Mouse (Mus musculus) neural tube, embryonic 15.5 days (tissue): Measurements from ENCODE around the gene Amd1. TPM values are rescaled to one million over a fixed set of nuclear protein-coding genes. Genes with fewer than 3 reads are reported as not detected.

Experiments
- ATAC-seq: fragments of 200-750 bp; cut with Nextera tagmentation; 2 replicates; pipeline ENCODE4 v1.8.0; 2017; ENCODE audit warnings: mild to moderate bottlenecking, moderate TSS enrichment, moderate library complexity; ENCODE audit not compliant: low FRiP score
- H3K27ac ChIP-seq: fragments of 300-500 bp; sonication (generic); replicated peaks from 2 replicates; pipeline ENCODE4 v1.5.1; 2015; ENCODE audit warnings: mild to moderate bottlenecking, inconsistent platforms
- H3K27me3 ChIP-seq: fragments of 300-500 bp; sonication (generic); replicated peaks from 2 replicates; pipeline ENCODE4 v1.6.1; 2015; ENCODE audit warnings: inconsistent platforms
- H3K36me3 ChIP-seq: fragments of 300-500 bp; sonication (generic); 2 replicates; pipeline ENCODE4 v1.6.1; 2015; ENCODE audit warnings: inconsistent platforms
- H3K4me1 ChIP-seq: fragments of 300-500 bp; sonication (generic); 2 replicates; pipeline ENCODE4 v1.6.1; 2015; ENCODE audit warnings: inconsistent platforms
- H3K4me2 ChIP-seq: fragments of 300-500 bp; sonication (generic); 2 replicates; pipeline ENCODE4 v1.6.1; 2015; ENCODE audit warnings: inconsistent platforms, mild to moderate bottlenecking, moderate library complexity
- H3K4me3 ChIP-seq: fragments of 300-500 bp; sonication (generic); replicated peaks from 2 replicates; pipeline ENCODE4 v1.5.1; 2015; ENCODE audit warnings: mild to moderate bottlenecking, inconsistent platforms
- H3K9ac ChIP-seq: fragments of 300-500 bp; sonication (generic); replicated peaks from 2 replicates; pipeline ENCODE4 v1.6.1; 2015; ENCODE audit warnings: mild to moderate bottlenecking, inconsistent platforms
- H3K9me3 ChIP-seq: fragments of 300-500 bp; sonication (generic); replicated peaks from 2 replicates; pipeline ENCODE4 v1.6.1; 2016; ENCODE audit warnings: inconsistent platforms
- WGBS: fragments of 180-500 bp; shearing (Covaris S2); methylation state at CpG from one replicate; pipeline ENCODE4 v1.1.7; 2015; ENCODE audit warnings: mixed read lengths; 5-methylcytosine and 5-hydroxymethylcytosine counted together
- polyA plus RNA-seq: library from polyadenylated mRNA; unstranded; fragments of >200 nt; fragmentation: Nextera tagmentation; extraction: Ambion mirVana; gene quantifications from 2 replicates; pipeline ENCODE4 v1.2.1, GENCODE M21; 2015

Gene Amd1
- polyA plus RNA-seq, 1 experiment from 2014 or later = 41.2 TPM

DNA sequence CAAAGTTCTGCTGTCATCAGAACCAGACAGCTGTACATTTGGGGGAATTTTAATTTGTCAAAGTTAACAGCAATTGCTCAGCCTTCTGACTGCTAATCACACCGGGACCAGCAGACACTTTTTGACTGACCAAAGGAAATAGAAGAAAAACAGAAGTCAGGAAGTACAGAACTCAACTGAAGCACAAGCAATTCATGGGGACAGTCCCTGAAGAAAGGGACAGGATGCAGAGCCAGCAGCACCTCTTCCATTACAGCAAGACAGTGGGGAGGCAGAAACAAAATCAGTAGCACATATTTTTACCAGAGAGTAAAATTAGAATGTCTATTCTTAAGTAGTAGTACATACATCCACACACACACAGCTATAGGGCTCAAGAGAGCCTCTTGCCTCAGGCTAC is 15.2 kb downstream of the Amd1 start:
- Histone ChIP-seq H3K9ac (no peak overlapping the region), H3K27me3 (no peaks in the 10 kb centered on the region), H3K4me3 (no peak overlapping the region), H3K4me1 (no peaks in the 10 kb centered on the region), H3K4me2 (no peak overlapping the region), H3K27ac (no peak overlapping the region), H3K36me3 (peaks cover 31% of the 10 kb centered on the region), H3K9me3 (no peaks in the 10 kb centered on the region)
- 91% methylated on average over 1 of the region's 1 CpGs for WGBS
- ATAC-seq = no peak

DNA sequence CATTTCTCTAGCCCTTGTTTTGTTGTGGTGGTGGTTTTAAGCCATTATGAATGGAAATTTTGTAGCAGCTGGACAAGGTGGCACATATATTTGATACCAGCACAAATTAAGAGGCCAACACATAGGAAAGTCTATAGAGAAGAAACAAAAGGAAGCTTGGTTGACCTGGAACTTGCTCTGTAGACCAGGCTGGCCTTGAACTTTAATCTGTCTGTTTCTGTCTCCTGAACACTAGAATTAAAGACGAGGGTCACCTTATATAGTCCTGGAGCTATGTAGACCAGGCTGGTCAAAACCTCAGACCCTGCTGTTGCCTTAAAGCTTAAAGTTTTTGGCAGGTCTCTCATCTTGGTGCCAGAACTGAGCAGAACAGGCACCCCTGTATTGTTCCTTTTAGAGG is 16.4 kb downstream of the Amd1 start:
- Histone ChIP-seq H3K4me1 (no peaks in the 10 kb centered on the region), H3K9ac (no peak overlapping the region), H3K9me3 (no peaks in the 10 kb centered on the region), H3K27me3 (no peaks in the 10 kb centered on the region), H3K4me3 (no peak overlapping the region), H3K27ac (no peak overlapping the region), H3K36me3 (peaks cover 22% of the 10 kb centered on the region), H3K4me2 (no peak overlapping the region)
- ATAC-seq = no peak
- WGBS = 86% methylated on average over 1 of the region's 1 CpGs

DNA sequence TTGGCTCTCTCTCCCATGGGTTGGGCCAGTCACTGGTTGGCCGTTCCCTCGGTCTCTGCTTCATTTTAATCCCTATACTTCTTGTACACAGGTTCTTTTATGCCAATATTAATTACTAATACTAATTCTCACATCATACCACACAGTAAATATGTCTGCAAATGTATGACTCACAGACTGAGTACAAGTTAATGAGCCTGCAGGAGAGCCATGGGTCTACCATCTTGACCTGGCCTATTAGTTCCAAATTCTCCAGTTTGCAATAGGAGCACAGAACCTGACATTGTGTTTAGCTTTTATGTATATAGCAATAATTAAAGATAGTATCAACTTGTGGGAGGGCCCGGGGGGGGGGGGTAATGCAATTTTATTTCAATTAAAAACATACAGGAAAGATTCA is 17.0 kb downstream of the Amd1 start:
- Histone ChIP-seq H3K9ac (no peak overlapping the region), H3K9me3 (no peaks in the 10 kb centered on the region), H3K27ac (no peak overlapping the region), H3K4me1 (no peaks in the 10 kb centered on the region), H3K36me3 (peaks cover 21% of the 10 kb centered on the region), H3K4me2 (no peak overlapping the region), H3K4me3 (no peak overlapping the region), H3K27me3 (no peaks in the 10 kb centered on the region)
- WGBS = 87% methylated on average over 3 of the region's 3 CpGs
- no peak for ATAC-seq

DNA sequence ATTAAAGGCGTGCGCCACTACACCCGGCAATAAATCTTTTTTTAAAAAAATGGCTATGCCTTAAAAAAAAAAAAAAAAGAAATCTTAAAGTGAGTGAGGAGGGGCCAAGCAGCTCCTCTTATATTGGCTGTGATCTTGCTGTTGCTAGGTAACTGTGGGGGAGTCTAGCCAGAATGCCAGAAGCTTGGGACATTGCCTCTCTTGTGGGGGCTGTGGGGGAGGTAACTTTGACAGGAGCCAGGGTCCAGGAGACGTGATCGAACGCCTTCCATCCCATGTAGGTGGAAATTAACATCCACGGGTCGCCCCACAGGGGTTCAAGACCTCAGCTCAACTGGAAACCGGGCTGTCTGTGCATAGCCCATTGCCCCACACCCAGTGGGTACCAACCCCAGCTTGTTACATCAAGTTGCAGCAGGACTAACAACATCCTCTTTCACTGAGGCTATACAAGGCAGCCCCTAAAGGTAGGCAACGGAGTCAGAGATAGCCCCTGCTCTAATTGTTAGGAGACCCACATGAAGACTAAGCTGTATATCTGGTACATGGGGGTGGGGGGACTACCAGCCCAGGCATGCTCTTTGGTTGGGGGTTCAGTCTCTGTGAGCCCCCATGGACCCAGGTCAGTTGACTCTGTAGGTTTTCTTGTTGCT is 17.7 kb downstream of the Amd1 start:
- Histone ChIP-seq H3K9me3 (no peaks in the 10 kb centered on the region), H3K27me3 (no peaks in the 10 kb centered on the region), H3K27ac (no peak overlapping the region), H3K36me3 (peaks cover 16% of the 10 kb centered on the region), H3K9ac (no peak overlapping the region), H3K4me2 (no peak overlapping the region), H3K4me3 (no peak overlapping the region), H3K4me1 (no peaks in the 10 kb centered on the region)
- no peak; the same call in 1 of the 2 replicates for ATAC-seq
- 75% methylated on average over 10 of the region's 10 CpGs for WGBS

DNA sequence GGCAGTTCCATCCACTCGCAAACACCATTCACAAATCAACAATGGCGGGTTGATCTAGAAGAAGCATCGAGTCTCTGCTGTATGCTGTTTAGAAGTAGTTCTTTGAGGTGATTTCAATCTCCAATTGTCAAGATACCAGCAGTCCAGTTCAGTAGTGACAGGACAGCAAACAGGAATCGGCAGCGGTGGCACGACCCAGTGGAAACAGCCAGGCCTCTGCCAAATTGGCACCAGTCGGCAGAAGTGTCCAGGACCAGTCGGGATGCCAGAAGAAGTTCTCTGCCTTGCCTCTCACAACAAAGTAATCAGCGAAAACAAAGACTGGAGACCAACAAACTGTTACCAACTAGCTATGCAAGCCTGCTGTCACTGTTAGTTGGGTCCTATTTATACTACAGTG is 18.4 kb downstream of the Amd1 start:
- H3K36me3 ChIP-seq = peaks cover 16% of the 10 kb centered on the region; the same call in 1 of the 2 replicates
- no peak for ATAC-seq
- no peak overlapping the region for H3K27ac ChIP-seq
- H3K4me2 ChIP-seq = no peak overlapping the region
- H3K4me3 ChIP-seq = no peak overlapping the region
- no peaks in the 10 kb centered on the region for H3K9me3 ChIP-seq
- H3K4me1 ChIP-seq = no peaks in the 10 kb centered on the region
- H3K9ac ChIP-seq = no peak overlapping the region
- H3K27me3 ChIP-seq = no peaks in the 10 kb centered on the region
- 93% methylated on average over 9 of the region's 9 CpGs for WGBS

DNA sequence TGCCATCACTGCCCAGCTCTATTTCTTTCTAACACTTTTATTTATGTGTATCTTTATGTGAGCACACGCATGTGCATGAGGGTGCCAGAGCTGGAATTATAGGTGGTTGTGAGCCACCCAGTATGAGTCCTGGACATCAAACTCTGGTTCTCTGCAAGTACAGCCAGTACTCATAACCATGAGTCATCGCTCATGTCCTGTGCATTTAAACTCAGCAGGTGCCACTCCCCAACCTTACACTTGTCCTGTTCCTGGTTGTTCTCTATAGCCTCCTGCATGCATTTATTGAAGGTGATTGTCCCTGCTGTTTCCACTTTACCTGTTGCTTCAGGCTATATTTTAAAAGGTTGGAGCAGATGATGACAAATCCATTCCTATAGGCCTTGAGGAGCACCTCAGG is 20.4 kb downstream of the Amd1 start:
- Histone ChIP-seq H3K4me2 (no peak overlapping the region), H3K36me3 (peaks cover 10% of the 10 kb centered on the region; the same call in 1 of the 2 replicates), H3K9ac (no peak overlapping the region), H3K27me3 (no peaks in the 10 kb centered on the region), H3K27ac (no peak overlapping the region), H3K9me3 (no peaks in the 10 kb centered on the region), H3K4me1 (no peaks in the 10 kb centered on the region), H3K4me3 (no peak overlapping the region)
- no peak for ATAC-seq
- 96% methylated on average over 2 of the region's 2 CpGs for WGBS

DNA sequence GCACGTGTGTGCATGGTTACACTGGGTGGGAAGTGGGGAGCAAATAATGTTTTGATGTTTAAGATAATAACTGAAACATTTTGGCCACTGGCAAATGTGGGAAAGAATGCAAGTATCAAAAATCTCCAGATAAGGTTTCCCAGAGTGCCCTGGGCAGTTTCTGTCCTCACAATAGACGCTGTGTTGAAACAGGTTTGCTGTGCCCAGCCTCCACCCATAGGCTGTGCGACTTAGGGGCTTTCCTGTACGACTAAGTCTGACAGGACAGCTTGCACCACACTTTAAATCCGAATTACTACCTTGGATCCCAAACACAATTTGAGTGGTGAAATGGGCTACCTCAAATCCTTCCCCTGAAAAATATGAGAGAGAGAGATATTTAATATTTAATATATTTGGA is 23.7 kb downstream of the Amd1 start:
- WGBS = 77% methylated on average over 5 of the region's 5 CpGs

DNA sequence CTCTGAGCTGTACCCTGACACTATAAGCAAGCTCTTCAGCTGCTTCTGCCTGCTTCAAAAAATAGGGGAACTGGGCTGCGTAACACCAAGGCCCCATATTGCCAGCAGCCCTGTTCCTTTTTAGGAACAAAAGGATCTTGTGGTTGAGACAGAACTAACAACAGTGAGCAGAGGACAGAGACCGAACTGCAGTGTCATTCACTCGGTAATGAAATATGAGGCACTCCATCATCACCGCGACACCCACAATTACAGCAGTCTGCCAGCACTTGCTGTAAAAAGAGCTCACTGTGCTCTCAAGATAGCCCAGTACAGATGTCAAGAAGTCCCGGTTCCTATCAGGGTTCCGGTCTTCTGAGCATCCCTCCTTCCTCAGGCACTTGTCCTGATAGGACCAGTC is 26.0 kb downstream of the Amd1 start:
- Histone ChIP-seq H3K4me3 (no peak overlapping the region), H3K27me3 (no peaks in the 10 kb centered on the region), H3K36me3 (no peaks in the 10 kb centered on the region), H3K4me2 (no peak overlapping the region), H3K9ac (no peak overlapping the region), H3K27ac (no peak overlapping the region), H3K9me3 (no peaks in the 10 kb centered on the region), H3K4me1 (no peaks in the 10 kb centered on the region)
- WGBS = 65% methylated on average over 7 of the region's 7 CpGs
- no peak for ATAC-seq

More for the DNA sequence above, 23.7 kb downstream of the Amd1 start:
- no peaks in the 10 kb centered on the region for H3K27me3 ChIP-seq
- no peak for ATAC-seq
- no peaks in the 10 kb centered on the region for H3K9me3 ChIP-seq
- H3K27ac ChIP-seq = no peak overlapping the region
- H3K4me2 ChIP-seq = no peak overlapping the region
- no peaks in the 10 kb centered on the region for H3K4me1 ChIP-seq
- H3K36me3 ChIP-seq = no peaks in the 10 kb centered on the region
- H3K4me3 ChIP-seq = no peak overlapping the region
- no peak overlapping the region for H3K9ac ChIP-seq

DNA sequence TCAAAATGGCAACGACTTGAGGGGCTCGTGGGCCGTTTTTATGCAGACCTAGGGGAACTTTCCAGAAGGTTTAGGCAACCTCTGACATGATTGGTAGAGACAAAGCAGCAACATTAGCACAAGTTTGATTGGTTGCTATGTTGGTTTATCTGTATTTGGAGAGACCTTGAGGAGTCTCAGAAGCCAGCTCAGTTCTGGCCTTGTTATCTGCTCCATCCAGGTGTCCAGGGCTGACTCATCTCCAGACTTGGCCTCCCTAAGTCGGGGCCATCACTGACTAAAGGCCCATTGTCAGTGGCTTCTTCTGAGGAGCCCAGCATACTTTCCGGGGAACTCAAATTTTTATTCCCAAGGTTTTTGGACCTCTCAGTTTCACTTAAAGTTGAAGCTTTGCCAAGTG is 28.0 kb downstream of the Amd1 start:
- H3K9me3 ChIP-seq = no peaks in the 10 kb centered on the region
- no peaks in the 10 kb centered on the region for H3K4me1 ChIP-seq
- no peak overlapping the region for H3K4me3 ChIP-seq
- H3K4me2 ChIP-seq = no peak overlapping the region
- no peak overlapping the region for H3K27ac ChIP-seq
- 83% methylated on average over 5 of the region's 5 CpGs for WGBS
- no peaks in the 10 kb centered on the region for H3K27me3 ChIP-seq
- no peak overlapping the region for H3K9ac ChIP-seq
- no peaks in the 10 kb centered on the region for H3K36me3 ChIP-seq
- ATAC-seq = no peak

DNA sequence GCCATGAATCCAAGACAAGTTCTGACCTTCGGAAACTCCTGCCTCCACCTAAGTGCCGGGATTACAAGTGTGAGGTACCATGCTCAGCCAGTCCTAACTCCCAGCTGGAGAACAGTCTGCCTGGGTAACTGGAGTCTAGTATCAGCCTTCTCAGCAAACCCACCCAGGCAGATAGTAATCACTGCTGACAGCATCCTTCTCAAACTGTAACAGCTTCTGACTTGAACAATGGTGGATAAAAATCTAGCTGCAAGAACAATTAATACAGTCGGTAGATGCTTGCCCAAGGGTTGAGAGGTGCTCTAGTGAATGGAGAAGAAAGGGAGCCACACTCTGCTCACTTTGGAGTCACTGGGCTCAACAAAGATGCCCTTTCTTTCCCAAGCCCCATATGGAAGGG is 30.8 kb downstream of the Amd1 start:
- Histone ChIP-seq H3K4me3 (no peak overlapping the region), H3K4me2 (no peak overlapping the region), H3K9ac (no peak overlapping the region), H3K36me3 (no peaks in the 10 kb centered on the region), H3K9me3 (no peaks in the 10 kb centered on the region), H3K27me3 (no peaks in the 10 kb centered on the region), H3K27ac (no peak overlapping the region), H3K4me1 (no peaks in the 10 kb centered on the region)
- no peak for ATAC-seq
- WGBS = 95% methylated on average over 3 of the region's 3 CpGs

DNA sequence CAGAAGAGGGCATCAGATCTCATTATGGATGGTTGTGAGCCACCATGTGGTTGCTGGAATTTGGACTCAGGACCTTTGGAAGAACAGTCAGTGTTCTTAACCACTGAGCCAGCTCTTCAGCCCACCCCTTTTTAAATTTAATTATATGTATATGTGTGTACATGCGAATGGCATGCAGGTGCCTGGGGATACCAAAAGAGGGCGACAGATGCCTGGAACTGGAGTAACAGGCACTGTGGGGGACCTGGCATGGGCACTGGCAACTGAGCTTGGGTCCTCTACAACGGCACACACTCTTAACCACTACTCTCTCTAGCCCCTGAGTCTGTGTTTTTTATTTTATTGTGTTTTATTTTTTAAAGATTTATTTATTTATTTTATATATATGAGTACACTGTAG is 37.1 kb downstream of the Amd1 start:
- H3K4me2 ChIP-seq = no peak overlapping the region
- ATAC-seq = no peak

DNA sequence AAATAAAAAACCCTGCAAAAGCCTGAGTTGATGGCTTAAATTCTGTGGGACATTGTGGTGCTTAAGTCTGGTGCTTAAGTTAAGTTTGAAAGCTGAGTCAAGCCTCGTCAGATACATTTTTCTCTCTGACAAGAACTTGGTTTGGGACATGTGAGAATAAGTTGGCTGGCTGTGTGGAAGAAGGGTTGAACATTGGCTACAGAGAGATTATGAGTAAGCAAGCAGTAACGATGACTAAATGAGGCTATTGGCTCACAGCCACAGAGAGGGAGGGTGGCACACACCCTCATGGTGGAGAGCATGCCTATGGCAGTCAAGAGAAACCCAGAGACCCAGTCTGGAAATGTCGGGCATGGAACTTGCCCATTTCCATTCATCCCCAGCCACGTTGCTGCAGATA is 38.3 kb downstream of the Amd1 start:
- no peaks in the 10 kb centered on the region for H3K27me3 ChIP-seq
- H3K4me2 ChIP-seq = no peak overlapping the region
- no peak overlapping the region for H3K9ac ChIP-seq
- WGBS = 81% methylated on average over 4 of the region's 4 CpGs
- no peak overlapping the region for H3K4me3 ChIP-seq
- no peaks in the 10 kb centered on the region for H3K36me3 ChIP-seq
- H3K4me1 ChIP-seq = peaks cover 2% of the 10 kb centered on the region; the same call in 1 of the 2 replicates
- no peak overlapping the region for H3K27ac ChIP-seq
- no peak for ATAC-seq
- H3K9me3 ChIP-seq = no peaks in the 10 kb centered on the region

More for the DNA sequence above, 37.1 kb downstream of the Amd1 start:
- Histone ChIP-seq H3K4me3 (no peak overlapping the region), H3K27me3 (no peaks in the 10 kb centered on the region), H3K9ac (no peak overlapping the region), H3K9me3 (no peaks in the 10 kb centered on the region), H3K4me1 (no peaks in the 10 kb centered on the region), H3K36me3 (no peaks in the 10 kb centered on the region), H3K27ac (no peak overlapping the region)
- 91% methylated on average over 3 of the region's 3 CpGs for WGBS
